Mouse (Mus musculus) fibroblast of lung, adult 2 months (primary cell): ENCODE data around the gene Nanos2.

Experiments used
- DNase-seq: peaks from one replicate; pipeline ENCODE4 v3.0.0-alpha.2; 2011; ENCODE audit warnings: low read depth

The Nanos2 gene

GRCm38 (mm10) chr7:18991660-18992293 lies 4.6 kb downstream of the Nanos2 start:
- DNase-seq: no peak

- DNase-seq: no peak
Measured at GRCm38 (mm10) chr7:18992294-18992675, 5.1 kb downstream of the Nanos2 start.

GRCm38 (mm10) chr7:18993036-18993435 lies 5.8 kb downstream of the Nanos2 start:
- no peak for DNase-seq

GRCm38 (mm10) chr7:18998835-18999234 lies 11.6 kb downstream of the Nanos2 start:
- DNase-seq: no peak

- no peak for DNase-seq
Measured at GRCm38 (mm10) chr7:19000421-19000820, 13.2 kb downstream of the Nanos2 start.

GRCm38 (mm10) chr7:19001066-19001806 lies 14.0 kb downstream of the Nanos2 start:
- no peak for DNase-seq

GRCm38 (mm10) chr7:19001807-19002085 lies 14.5 kb downstream of the Nanos2 start:
- DNase-seq: no peak

GRCm38 (mm10) chr7:19002115-19002514 lies 14.9 kb downstream of the Nanos2 start:
- no peak for DNase-seq

- peak; percentile 72 for DNase-seq
Measured at GRCm38 (mm10) chr7:19002848-19003498, 15.8 kb downstream of the Nanos2 start.

GRCm38 (mm10) chr7:19003902-19004630 lies 16.9 kb downstream of the Nanos2 start, which contains the start of gene Irf2bp1:
TSS of gene Irf2bp1 (plus strand) at chr7:19004044.
- DNase-seq: peak; percentile 85

- DNase-seq: no peak
Measured at GRCm38 (mm10) chr7:19004631-19005079, 17.5 kb downstream of the Nanos2 start.

- DNase-seq: no peak
Measured at GRCm38 (mm10) chr7:19005417-19006121, 18.4 kb downstream of the Nanos2 start.

- peak; percentile 76 for DNase-seq
Measured at GRCm38 (mm10) chr7:19006476-19006875, 19.3 kb downstream of the Nanos2 start.

- DNase-seq: no peak
Measured at GRCm38 (mm10) chr7:19007026-19007977, 20.1 kb downstream of the Nanos2 start.

- DNase-seq: no peak
Measured at GRCm38 (mm10) chr7:19010581-19010980, 23.4 kb downstream of the Nanos2 start.

GRCm38 (mm10) chr7:19012025-19012621 lies 24.9 kb downstream of the Nanos2 start:
- DNase-seq: no peak

- no peak for DNase-seq
Measured at GRCm38 (mm10) chr7:19012882-19013281, 25.7 kb downstream of the Nanos2 start.

GRCm38 (mm10) chr7:19014452-19014851 lies 27.3 kb downstream of the Nanos2 start:
- DNase-seq: no peak

GRCm38 (mm10) chr7:19016042-19016441 lies 28.8 kb downstream of the Nanos2 start:
- DNase-seq: no peak

- no peak for DNase-seq
Measured at GRCm38 (mm10) chr7:19017909-19018308, 30.7 kb downstream of the Nanos2 start.
